Mouse (Mus musculus): ENCODE results near the gene Shisal2a. TPM values are rescaled to one million over a fixed set of nuclear protein-coding genes. Genes with fewer than 3 reads are reported as not detected.

Shisal2a gene
- polyA plus RNA-seq, 1 experiment from 2014 or later, result 1.4 TPM

DNA sequence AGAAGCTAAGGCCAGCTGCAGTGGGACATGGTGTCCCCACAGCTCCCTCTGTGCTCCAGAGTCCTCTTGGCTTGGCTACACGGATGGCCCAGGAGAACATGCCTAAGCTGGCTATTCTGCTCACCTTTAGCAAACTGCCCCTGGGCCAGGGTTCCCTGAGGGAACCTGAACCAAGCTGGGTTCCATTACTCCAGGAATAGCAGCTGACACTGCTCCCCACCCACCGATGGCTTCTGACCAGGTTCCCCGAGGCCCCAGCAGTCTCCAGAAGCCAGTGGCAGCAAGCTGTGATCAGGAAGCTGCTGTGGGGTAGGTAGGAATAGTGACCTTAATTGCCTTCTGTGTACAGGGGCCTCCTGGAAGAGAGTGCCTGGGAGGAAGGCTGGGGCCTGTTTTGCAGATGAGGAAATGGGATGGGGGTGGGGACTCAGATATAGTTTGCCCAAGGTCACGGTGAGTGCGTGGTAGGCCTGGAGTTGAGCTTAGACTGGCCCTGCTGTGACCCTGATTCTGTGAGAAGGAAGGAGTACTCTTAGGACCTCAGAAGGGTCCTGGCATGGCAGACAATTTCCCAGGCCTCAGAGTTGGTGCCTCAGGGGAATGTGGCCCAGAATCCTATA lies 34.8 kb downstream of the Shisal2a start:
- WGBS, result 83% methylated on average over 5 of the region's 5 CpGs
- Histone ChIP-seq H3K27ac (no peak overlapping the region), H3K4me1 (peaks cover 32% of the 10 kb centered on the region)

DNA sequence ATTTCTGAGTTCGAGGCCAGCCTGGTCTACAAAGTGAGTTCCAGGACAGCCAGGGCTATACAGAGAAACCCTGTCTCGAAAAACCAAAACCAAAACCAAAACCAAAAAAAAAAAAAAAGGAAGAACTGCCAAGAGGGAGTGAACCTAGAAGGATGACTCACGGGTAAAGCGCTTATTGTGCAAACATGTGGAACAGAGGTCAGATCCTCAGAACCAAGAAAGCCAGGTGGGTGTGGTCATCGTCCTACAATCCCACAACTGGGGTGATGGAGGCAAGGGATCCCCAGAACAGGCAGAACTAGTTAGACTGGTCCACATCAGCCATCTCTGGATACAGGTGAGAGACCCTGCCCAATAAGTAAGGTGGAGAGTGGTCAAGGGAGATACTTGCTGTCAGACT lies 36.0 kb downstream of the Shisal2a start:
- 96% methylated on average over 5 of the region's 5 CpGs for WGBS
- Histone ChIP-seq H3K9ac (no peak overlapping the region), H3K4me1 (peaks cover 32% of the 10 kb centered on the region)

More for the DNA sequence above, 34.8 kb downstream of the Shisal2a start:
- Histone ChIP-seq H3K9ac (no peak overlapping the region), H3K27me3 (no peaks in the 10 kb centered on the region), H3K36me3 (ENCODE audit: poor library complexity, severe bottlenecking) (no peaks in the 10 kb centered on the region), H3K9me3 (replicated peaks) (no peaks in the 10 kb centered on the region), H3K4me3 (no peak overlapping the region), H3K4me2 (no peak overlapping the region)
- ATAC-seq, result no peak

GRCm38 (mm10) chr4:108345826-108346225 lies 37.3 kb downstream of the Shisal2a start:
- Histone ChIP-seq H3K9ac (no peak overlapping the region), H3K27me3 (no peaks in the 10 kb centered on the region), H3K4me3 (no peak overlapping the region), H3K4me1 (peaks cover 23% of the 10 kb centered on the region), H3K4me2 (no peak overlapping the region), H3K36me3 (ENCODE audit: poor library complexity, severe bottlenecking) (no peaks in the 10 kb centered on the region), H3K27ac (no peak overlapping the region), H3K9me3 (replicated peaks) (no peaks in the 10 kb centered on the region)
- ATAC-seq, result no peak
- 29% methylated on average over 5 of the region's 5 CpGs for WGBS

More for the DNA sequence above, 36.0 kb downstream of the Shisal2a start:
- Histone ChIP-seq H3K9me3 (replicated peaks) (no peaks in the 10 kb centered on the region), H3K4me2 (no peak overlapping the region), H3K36me3 (ENCODE audit: poor library complexity, severe bottlenecking) (no peaks in the 10 kb centered on the region), H3K27me3 (no peaks in the 10 kb centered on the region), H3K4me3 (no peak overlapping the region), H3K27ac (no peak overlapping the region)
- ATAC-seq, result no peak

DNA sequence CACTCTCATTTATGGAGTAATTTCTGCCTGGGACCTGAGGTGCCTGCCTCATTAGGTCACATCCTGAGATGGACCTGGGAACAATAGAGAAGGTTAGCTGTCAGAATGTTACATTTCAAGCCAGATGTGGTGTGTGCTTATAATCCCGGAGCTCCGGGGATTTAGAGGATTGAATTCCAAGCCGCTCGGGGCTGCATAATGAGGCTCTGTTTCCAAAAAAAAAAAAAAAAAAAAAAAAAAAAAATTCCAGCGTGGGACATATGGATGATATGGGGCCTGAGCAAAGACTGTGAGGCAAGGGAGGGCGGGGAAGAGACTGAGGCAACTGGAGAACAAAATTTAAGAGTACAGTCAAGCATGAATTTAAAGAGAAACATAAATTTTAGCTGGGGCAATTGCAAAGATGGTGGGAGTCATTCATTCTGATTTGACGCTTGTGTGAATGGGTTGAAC lies 38.5 kb downstream of the Shisal2a start:
- ATAC-seq, result 0 out of 2 replicates have a peak, but pooled peaks have one; percentile 25
- peak overlapping the region; percentile 9; the same call in 1 of the 2 replicates for H3K4me2 ChIP-seq
- no peaks in the 10 kb centered on the region for H3K27me3 ChIP-seq
- no peaks in the 10 kb centered on the region for H3K9me3 ChIP-seq (replicated peaks)
- peaks cover 12% of the 10 kb centered on the region; the same call in 1 of the 2 replicates for H3K4me1 ChIP-seq
- H3K27ac ChIP-seq, result peak overlapping the region; percentile 17; the same call in 1 of the 2 replicates
- H3K36me3 ChIP-seq (ENCODE audit: poor library complexity, severe bottlenecking), result peaks cover 6% of the 10 kb centered on the region; the same call in 1 of the 2 replicates
- no peak overlapping the region for H3K4me3 ChIP-seq
- H3K9ac ChIP-seq, result no peak overlapping the region
- WGBS, result 8% methylated on average over 7 of the region's 7 CpGs

DNA sequence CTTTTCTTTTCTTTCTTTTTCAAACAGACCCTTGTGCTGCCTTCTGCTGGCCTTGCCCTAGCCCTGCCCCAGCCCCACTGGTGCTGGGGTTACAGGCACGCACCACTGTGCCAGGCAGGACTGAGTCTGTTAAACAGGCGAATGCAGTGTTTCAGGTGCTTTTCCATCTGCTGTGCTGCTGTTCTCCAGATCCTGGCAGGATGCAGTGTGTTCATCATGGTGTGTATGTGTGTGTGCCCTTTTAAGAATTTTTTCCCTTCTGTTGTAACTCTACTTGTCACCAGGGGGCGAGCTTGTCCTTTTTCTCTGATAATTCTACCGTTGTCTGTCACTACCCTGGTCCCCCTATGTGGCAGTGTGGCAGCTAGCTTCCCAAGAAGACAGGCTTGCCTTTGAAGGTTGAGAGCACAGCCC lies 43.9 kb downstream of the Shisal2a start:
- H3K4me3 ChIP-seq, result no peak overlapping the region
- ATAC-seq, result peak; percentile 86
- no peaks in the 10 kb centered on the region for H3K9me3 ChIP-seq (replicated peaks)
- peaks cover 41% of the 10 kb centered on the region for H3K36me3 ChIP-seq (ENCODE audit: poor library complexity, severe bottlenecking)
- no peak overlapping the region for H3K9ac ChIP-seq
- no peak overlapping the region for H3K4me2 ChIP-seq
- H3K27ac ChIP-seq, result no peak overlapping the region; the same call in 1 of the 2 replicates
- H3K4me1 ChIP-seq, result peaks cover 10% of the 10 kb centered on the region
- 10% methylated on average over 4 of the region's 4 CpGs for WGBS
- H3K27me3 ChIP-seq, result no peaks in the 10 kb centered on the region

DNA sequence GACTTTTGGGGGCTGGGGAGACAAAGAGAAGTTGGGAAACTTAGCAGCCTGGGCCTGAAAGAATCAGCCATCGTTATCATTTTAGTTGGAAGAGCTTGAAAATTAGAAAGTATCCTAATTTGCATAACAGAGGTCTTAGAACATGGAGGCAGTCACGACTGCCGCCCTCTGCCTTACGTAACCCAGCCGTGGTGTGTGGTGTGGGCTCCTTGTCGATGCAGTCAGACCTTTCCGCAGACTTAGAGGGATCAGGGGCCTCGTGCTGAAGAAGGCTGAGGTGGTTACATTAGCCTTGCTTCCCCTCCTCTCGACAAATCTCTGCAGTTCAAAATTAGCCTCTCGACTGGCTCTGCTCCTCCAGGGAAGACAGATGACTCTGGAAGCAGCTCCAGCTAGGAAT lies 44.3 kb downstream of the Shisal2a start:
- Histone ChIP-seq H3K27me3 (no peaks in the 10 kb centered on the region), H3K27ac (peak overlapping the region; percentile 57), H3K4me3 (no peak overlapping the region), H3K9me3 (replicated peaks) (no peaks in the 10 kb centered on the region), H3K4me2 (no peak overlapping the region), H3K4me1 (peaks cover 9% of the 10 kb centered on the region), H3K9ac (no peak overlapping the region), H3K36me3 (ENCODE audit: poor library complexity, severe bottlenecking) (peaks cover 46% of the 10 kb centered on the region)
- 0 out of 2 replicates have a peak, but pooled peaks have one; percentile 25 for ATAC-seq
- WGBS, result 52% methylated on average over 10 of the region's 10 CpGs

- H3K4me1 ChIP-seq, result peaks cover 9% of the 10 kb centered on the region
- H3K9ac ChIP-seq, result no peak overlapping the region
- no peak overlapping the region for H3K4me3 ChIP-seq
- WGBS, result 58% methylated on average over 9 of the region's 9 CpGs
- H3K36me3 ChIP-seq (ENCODE audit: poor library complexity, severe bottlenecking), result peaks cover 50% of the 10 kb centered on the region
- no peak overlapping the region for H3K4me2 ChIP-seq
- H3K27ac ChIP-seq, result peak overlapping the region; percentile 57
- no peaks in the 10 kb centered on the region for H3K9me3 ChIP-seq (replicated peaks)
- ATAC-seq, result no peak
- H3K27me3 ChIP-seq, result no peaks in the 10 kb centered on the region
Observed at GRCm38 (mm10) chr4:108338321-108338733, 44.8 kb downstream of the Shisal2a start.

GRCm38 (mm10) chr4:108337817-108338216 lies 45.3 kb downstream of the Shisal2a start:
- H3K9me3 ChIP-seq (replicated peaks), result no peaks in the 10 kb centered on the region
- ATAC-seq, result no peak
- H3K4me3 ChIP-seq, result no peak overlapping the region
- H3K4me2 ChIP-seq, result no peak overlapping the region
- no peaks in the 10 kb centered on the region for H3K27me3 ChIP-seq
- peak overlapping the region; percentile 57; the same call in 1 of the 2 replicates for H3K27ac ChIP-seq
- H3K36me3 ChIP-seq (ENCODE audit: poor library complexity, severe bottlenecking), result peaks cover 56% of the 10 kb centered on the region
- H3K9ac ChIP-seq, result no peak overlapping the region
- H3K4me1 ChIP-seq, result peaks cover 9% of the 10 kb centered on the region
- 39% methylated on average over 3 of the region's 3 CpGs for WGBS

- ATAC-seq, result no peak
- Histone ChIP-seq H3K9ac (no peak overlapping the region), H3K27me3 (no peaks in the 10 kb centered on the region), H3K36me3 (ENCODE audit: poor library complexity, severe bottlenecking) (peaks cover 66% of the 10 kb centered on the region), H3K27ac (no peak overlapping the region), H3K4me2 (no peak overlapping the region), H3K9me3 (replicated peaks) (no peaks in the 10 kb centered on the region), H3K4me3 (no peak overlapping the region), H3K4me1 (peaks cover 9% of the 10 kb centered on the region)
- WGBS, result 88% methylated on average over 2 of the region's 2 CpGs
Observed at GRCm38 (mm10) chr4:108336765-108337164, 46.4 kb downstream of the Shisal2a start.

DNA sequence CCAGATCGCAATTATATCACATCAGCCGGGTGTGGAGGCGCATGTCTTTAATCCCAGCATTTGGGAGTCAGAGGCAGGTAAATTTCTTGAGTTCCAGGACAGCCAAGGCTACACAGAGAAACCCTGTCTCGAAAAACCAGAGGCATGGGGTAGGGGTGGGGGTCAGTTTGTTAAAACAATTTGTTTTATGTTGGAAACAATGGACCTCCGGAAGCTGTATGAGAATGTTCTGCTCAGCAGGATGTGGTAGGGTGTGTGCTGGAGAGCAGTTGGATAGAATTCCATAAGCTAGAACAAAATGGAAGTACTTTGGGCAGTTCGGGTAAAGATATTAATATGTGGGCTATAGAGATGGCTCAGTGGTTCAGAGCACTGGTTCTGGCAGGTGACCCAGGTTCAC lies 47.7 kb downstream of the Shisal2a start:
- 91% methylated on average over 6 of the region's 6 CpGs for WGBS
- Histone ChIP-seq H3K9me3 (replicated peaks) (no peaks in the 10 kb centered on the region), H3K36me3 (ENCODE audit: poor library complexity, severe bottlenecking) (peaks cover 67% of the 10 kb centered on the region), H3K27ac (no peak overlapping the region), H3K27me3 (no peaks in the 10 kb centered on the region), H3K4me1 (peaks cover 9% of the 10 kb centered on the region), H3K4me2 (no peak overlapping the region), H3K9ac (no peak overlapping the region), H3K4me3 (no peak overlapping the region)
- no peak for ATAC-seq

- Histone ChIP-seq H3K9me3 (replicated peaks) (no peaks in the 10 kb centered on the region), H3K9ac (no peak overlapping the region; the same call in 1 of the 2 replicates), H3K4me3 (no peak overlapping the region), H3K27me3 (no peaks in the 10 kb centered on the region), H3K27ac (no peak overlapping the region), H3K36me3 (ENCODE audit: poor library complexity, severe bottlenecking) (peaks cover 49% of the 10 kb centered on the region), H3K4me1 (peaks cover 10% of the 10 kb centered on the region), H3K4me2 (no peak overlapping the region)
- ATAC-seq, result no peak
- WGBS, result 90% methylated on average over 9 of the region's 9 CpGs
Observed at GRCm38 (mm10) chr4:108332041-108332440, 51.1 kb downstream of the Shisal2a start.

- Histone ChIP-seq H3K9ac (no peak overlapping the region), H3K36me3 (ENCODE audit: poor library complexity, severe bottlenecking) (peaks cover 36% of the 10 kb centered on the region), H3K9me3 (replicated peaks) (no peaks in the 10 kb centered on the region), H3K27ac (no peak overlapping the region; the same call in 1 of the 2 replicates), H3K4me3 (no peak overlapping the region), H3K4me2 (no peak overlapping the region), H3K27me3 (no peaks in the 10 kb centered on the region), H3K4me1 (peaks cover 11% of the 10 kb centered on the region)
- WGBS, result 95% methylated on average over 6 of the region's 6 CpGs
- ATAC-seq, result no peak
Observed at GRCm38 (mm10) chr4:108329840-108330239, 53.3 kb downstream of the Shisal2a start.
